Mouse (Mus musculus) layer of hippocampus, adult 9-11 months (tissue): ENCODE results near the gene Mme.

Experiments used
- DNase-seq: peaks from one replicate; pipeline ENCODE4 v3.0.0; 2022

Gene Mme

GRCm38 (mm10) chr3:63351680-63352260, 110.4 kb downstream of the Mme start:
- no peak for DNase-seq

- DNase-seq, result no peak
Observed at GRCm38 (mm10) chr3:63359512-63359911, 118.2 kb downstream of the Mme start.

DNA sequence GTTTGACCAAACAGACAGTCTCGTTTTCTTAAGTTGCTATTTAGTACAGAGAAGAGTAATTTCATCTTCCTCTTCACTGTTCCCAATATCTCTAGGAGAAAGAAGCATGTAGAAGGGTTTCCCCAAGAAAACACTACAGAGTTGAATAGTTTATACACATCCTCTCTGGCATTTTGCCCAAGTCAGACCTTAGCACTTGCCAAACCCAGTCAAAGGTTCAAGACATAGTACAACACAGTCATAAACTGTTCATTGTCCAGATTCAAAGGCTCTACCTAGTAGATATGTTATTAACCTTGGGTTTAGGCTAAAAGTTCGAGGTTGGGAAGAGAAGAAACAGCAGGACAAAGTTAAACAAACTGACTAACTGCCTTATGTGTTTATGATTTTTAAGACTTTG, 143.7 kb downstream of the Mme start:
- DNase-seq, result no peak

DNA sequence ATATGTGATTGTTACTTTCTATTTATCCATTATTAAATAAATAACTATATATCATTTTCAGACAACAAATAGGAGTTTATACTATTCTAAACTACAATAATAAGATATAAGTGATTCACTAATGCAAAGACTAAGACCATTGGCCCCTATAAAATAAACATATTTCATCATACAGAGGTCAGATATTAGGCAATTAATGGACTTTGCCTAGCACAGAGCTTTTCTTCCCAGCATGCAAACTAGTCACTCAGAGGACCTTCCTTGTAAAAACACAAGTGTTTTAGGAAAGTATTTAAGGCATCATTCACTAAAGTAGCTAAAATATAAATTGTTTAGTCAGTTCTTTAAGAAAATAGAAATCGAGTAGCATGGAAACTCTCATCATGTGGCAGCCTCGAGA, 149.4 kb downstream of the Mme start:
- DNase-seq, result no peak

- DNase-seq, result no peak
Observed at GRCm38 (mm10) chr3:63391348-63391747, 150.0 kb downstream of the Mme start.

DNA sequence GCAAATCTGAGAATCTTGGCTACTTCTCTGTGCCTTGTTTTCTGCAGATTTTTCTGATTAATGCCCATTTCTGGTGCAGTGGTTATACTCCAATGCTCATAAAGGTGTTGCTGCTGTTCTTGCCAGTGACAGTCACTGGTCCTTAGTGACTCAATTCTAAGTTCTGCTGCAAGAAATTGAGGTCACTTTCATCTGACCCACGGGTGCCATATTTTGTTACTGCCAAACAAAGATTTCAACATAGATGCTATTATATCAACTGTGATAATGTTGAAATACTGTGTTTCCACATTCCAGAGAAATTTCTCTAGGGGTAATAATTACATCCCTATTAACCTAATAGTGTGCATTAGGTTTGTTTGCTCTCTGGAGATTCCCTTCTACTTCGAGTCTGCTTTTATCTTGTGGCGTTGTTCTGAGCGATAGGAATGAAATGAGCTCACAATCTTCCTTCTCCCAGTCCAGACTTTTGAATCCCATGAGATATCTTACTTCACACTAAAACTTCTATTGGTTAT, 153.1 kb downstream of the Mme start:
- no peak for DNase-seq

- no peak for DNase-seq
Observed at GRCm38 (mm10) chr3:63398171-63398570, 156.8 kb downstream of the Mme start.

DNA sequence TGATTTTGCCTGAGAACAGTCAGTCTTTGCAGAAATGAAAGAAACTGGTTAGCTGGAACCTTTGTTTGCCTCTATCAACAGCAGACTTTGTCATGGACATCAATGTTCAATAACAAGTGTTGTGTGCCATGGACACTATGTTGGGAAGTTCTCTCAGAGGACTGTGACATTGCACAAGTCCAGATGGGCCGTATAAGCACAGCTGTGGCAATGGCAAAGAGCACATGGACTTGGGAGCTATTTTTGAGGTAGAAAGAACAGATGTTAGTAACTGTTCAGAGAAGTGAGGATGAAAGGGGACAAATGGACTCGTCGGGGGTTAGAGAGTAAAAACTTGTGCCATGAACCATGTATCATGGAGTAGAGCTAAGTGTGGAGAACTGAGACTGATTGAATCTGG, 165.1 kb downstream of the Mme start:
- DNase-seq, result no peak

GRCm38 (mm10) chr3:63411006-63411405, 169.7 kb downstream of the Mme start:
- no peak for DNase-seq

- DNase-seq, result no peak
Observed at GRCm38 (mm10) chr3:63412220-63412937, 171.0 kb downstream of the Mme start.

DNA sequence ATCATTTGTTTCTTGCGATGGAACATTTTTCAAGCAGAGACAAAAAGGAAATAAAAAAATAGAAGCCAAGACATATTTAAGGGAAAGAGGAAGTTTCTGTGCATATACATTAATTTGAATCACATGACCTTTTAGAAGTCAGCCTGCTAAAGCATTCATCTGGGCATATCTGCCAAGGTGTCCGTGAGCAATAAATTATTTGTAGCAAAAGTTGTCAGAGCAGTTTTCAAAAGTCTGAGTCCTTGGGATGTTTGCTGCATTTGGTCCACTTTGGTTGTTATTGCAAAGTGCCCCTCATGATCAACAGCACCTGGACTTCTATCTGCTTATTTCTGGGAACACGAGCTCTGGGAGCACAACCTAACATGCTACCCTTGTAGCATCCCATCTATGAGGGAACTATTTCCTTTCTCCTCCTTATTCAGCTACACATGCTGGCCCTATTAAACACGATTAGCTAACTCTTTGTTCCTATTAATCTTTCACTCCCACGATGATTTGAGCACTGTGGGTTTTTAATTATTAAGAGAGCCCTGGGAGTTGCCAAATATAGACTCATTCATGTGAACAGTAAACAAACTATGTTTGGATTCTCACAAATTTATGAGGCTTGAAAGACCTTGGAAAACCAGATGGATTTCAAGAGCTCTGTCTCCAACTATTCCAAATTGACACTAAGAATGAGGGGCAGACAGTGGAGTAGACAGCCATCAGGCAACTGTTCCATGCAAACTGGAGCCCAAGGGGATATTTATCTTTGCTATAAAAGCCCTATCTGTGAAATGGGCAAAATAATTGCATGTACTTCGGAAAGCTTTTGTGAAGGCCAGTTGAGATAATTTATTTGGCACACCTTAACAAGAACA, 171.9 kb downstream of the Mme start:
- DNase-seq, result no peak

- DNase-seq, result no peak
Observed at GRCm38 (mm10) chr3:63417284-63417683, 175.9 kb downstream of the Mme start.

DNA sequence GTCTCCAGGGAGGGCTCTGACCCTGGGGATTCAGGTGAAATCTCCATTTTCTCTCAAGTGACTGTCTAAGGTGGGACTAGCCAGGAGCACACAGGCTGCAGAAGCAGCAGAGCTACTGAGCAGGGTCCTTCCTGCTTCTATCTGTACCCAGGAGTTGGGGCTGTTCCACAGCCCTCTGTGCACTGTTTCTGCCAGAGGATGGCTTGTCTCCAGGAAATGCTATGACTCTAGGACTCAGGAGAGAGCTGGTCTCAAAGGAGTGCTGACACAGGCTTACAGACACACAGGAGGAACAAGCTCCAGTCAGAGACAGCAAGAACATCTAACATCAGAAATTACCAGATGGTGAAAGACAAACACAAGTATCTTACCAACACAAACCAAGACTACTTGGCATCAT, 176.4 kb downstream of the Mme start:
- DNase-seq, result no peak

DNA sequence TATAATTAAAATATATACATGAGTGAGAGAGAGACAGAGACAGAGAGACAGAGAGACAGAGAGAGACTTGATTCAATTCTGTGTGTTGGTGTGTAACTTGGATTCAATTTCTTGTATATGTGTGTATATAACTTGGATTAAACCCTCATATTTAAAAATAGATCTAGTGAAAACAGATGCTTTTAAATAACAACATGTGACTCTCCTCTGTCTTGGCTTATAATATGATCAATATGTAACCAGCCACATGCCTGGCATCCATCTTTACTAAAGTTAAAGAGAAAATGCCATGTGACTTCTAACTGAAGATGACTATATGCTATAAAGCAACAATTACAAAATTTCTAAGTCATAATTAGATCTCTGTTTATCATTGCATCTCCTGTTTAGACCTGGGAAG, 182.2 kb downstream of the Mme start:
- no peak for DNase-seq
